Mouse (Mus musculus): ENCODE measurements at regions not wholly inside any gene's neighbourhood (a gene's known extent, or its start where the extent isn't known, plus 50 kb on each side); places are given as distances from the start of the nearest gene placed in this dataset.

- no peak for TF ChIP-seq CTCF (IDR thresholded peaks at IDR 0.05; ENCODE audit: extremely low read depth, insufficient read depth, insufficient read length, insufficient replicate concordance)
- TF ChIP-seq POLR2A (IDR thresholded peaks at IDR 0.05; ENCODE audit: low read depth, low read length), result no peak
These were observed 182.2 kb upstream of the Nfe2l3 start for GRCm38 (mm10) chr6:51250233-51250632.
